Mouse (Mus musculus) ovary, adult 10 weeks (tissue): ENCODE results near the gene Pvr. TPM values are rescaled to one million over a fixed set of nuclear protein-coding genes. Genes with fewer than 3 reads are reported as not detected.

Experiments
- polyA plus RNA-seq: library from polyadenylated mRNA; stranded (reverse); fragments of 350-450 nt; fragmentation: Illumina TruSeq; extraction: RNeasy Lipid Tissue Mini Kit (QIAGEN cat#74804); gene quantifications from one replicate; pipeline ENCODE4 v1.2.3, GENCODE M21; 2014

The Pvr gene
- 34.4 TPM for polyA plus RNA-seq

DNA sequence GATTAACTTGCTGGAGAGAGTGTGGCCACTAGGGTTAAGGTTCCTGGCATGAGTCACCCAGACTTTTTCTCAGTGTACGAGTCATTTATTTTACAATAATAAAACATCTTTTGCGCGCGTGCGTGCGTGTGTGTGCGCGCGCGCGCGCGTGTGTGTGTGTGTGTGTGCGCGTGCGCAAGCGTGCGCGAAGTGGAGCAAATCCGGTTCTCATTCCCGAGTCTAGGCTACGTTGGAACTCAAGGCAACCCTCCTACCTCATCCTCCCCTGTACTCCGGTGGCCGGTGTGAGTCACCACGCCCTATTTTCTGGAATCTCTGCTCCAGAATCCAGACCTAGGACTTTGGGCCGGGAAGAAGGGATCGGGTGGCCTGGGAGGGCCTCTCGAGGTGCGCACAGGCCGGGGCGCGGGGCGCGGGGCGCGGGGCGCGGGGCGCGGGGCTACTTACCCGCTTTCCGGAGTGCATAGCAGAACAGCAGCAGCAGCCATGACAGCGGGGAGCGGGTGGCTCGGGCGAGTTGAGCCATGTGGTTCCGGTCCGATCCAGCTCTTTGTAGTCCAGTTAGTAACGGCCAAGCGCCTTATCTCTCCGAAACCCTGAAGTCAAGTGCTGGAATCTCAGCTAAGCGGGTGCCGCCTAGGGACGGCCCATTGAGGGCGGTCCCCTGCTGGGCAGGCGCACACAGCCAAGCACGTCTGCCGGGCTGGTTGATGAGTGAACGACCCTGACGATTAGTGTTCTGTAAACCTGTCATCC is at the start of gene Pvr:
TSS of gene Pvr (minus strand) at position 655 of the 756 bp plus-strand sequence.

DNA sequence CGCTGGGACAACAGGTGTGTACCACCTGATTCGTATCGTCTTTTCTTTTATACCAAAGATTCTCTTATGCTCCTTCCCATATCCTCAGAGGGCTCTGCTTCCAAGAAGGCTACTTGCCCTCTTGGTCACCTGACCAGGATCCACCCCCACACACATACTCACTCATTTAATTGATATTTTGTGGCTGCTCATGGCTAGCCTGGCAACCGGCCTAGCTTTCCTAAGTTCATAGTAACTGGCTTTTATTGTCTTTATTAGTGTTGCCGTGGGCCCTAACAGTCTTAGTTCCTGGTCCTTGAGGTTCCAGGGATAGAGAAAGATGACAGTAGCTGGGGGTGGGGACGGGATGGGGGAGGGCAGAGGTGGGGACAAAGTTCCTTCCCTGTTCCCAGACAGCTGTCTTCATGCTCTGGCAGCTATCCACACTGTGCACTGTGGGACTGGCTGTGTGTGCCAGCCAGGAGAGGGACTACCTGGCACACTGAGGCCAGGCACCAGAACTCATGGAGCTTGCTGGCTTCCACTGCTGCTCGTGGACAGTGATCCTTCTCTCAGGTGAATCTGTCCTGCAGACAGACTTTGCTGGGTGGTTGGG is 44.1 kb upstream of the Pvr start, which contains the start of gene Ceacam20:
TSS of gene Ceacam20 (plus strand) at position 428 of the 595 bp plus-strand sequence.

GRCm38 (mm10) chr7:19950589-19950988 is 29.6 kb upstream of the Pvr start, which contains the start of gene Igsf23:
TSS of gene Igsf23 (minus strand) at chr7:19950756.

DNA sequence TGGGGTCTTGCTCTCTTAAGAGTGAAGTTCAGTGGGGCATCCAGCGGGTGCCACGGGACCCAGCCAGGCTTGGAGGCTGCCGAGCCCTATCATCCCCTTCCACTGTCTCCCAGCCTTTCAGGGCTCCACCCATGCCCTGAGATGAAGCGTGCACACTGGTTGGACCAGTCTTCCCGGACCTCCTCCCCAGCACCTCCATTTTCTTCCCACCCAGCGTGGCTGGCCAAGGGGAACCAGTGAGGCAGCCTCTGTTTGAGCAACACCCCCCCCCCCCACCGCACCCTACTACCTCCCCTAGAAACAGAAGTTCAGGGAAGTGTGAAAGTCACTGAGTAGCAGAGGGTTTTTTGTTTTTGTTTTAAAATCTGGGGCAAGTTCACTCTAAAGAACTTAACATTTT is 33.1 kb downstream of the Pvr start, which contains the start of gene Ceacam19:
TSS of gene Ceacam19 (minus strand) at position 117 of the 400 bp plus-strand sequence.

GRCm38 (mm10) chr7:19861199-19861598 is 59.8 kb downstream of the Pvr start, which contains the start of gene Ceacam16:
TSS of gene Ceacam16 (minus strand) at chr7:19861299.

Other genes starting within 250 kb of the Pvr start
- not detected for gene Apoc2, start 243.2 kb downstream of the Pvr start, polyA plus RNA-seq
- gene Gm44805, start 239.7 kb downstream of the Pvr start, polyA plus RNA-seq, result not detected
- gene Apoc4, start 239.7 kb downstream of the Pvr start, polyA plus RNA-seq, result not detected
- gene Apoc1, start 228.5 kb downstream of the Pvr start, polyA plus RNA-seq, result 1.7 TPM
- 8.6 TPM for gene Apoe, start 222.0 kb downstream of the Pvr start, polyA plus RNA-seq
- gene Tomm40, start 205.7 kb downstream of the Pvr start, polyA plus RNA-seq, result 0.37 TPM
- 7.6 TPM for gene Nectin2, start 170.7 kb downstream of the Pvr start, polyA plus RNA-seq
- gene Bcam, start 150.1 kb downstream of the Pvr start, polyA plus RNA-seq, result not detected
- not detected for gene Cblc, start 124.4 kb downstream of the Pvr start, polyA plus RNA-seq
- not detected for gene Bcl3, start 98.4 kb downstream of the Pvr start, polyA plus RNA-seq
- gene Gm19345, start 69.2 kb downstream of the Pvr start, polyA plus RNA-seq, result not detected
- gene Ceacam16, start 59.9 kb downstream of the Pvr start, polyA plus RNA-seq, result not detected
- gene Ceacam19, start 33.2 kb downstream of the Pvr start, polyA plus RNA-seq, result not detected
- gene Igsf23, start 29.6 kb upstream of the Pvr start, polyA plus RNA-seq, result not detected
- gene Ceacam20, start 44.3 kb upstream of the Pvr start, polyA plus RNA-seq, result 1.00 TPM
- 83.2 TPM for gene Nlrp9b, start 70.3 kb upstream of the Pvr start, polyA plus RNA-seq
- not detected for gene Vmn1r91, start 178.5 kb upstream of the Pvr start, polyA plus RNA-seq
- not detected for gene Gm16442, start 201.4 kb upstream of the Pvr start, polyA plus RNA-seq
- gene Vmn1r93, start 217.9 kb upstream of the Pvr start, polyA plus RNA-seq, result not detected
- gene Vmn1r94, start 247.2 kb upstream of the Pvr start, polyA plus RNA-seq, result not detected